Mouse (Mus musculus) CD8-positive naive resting alpha-beta T cell, adult 57 days (primary cell): ENCODE measurements around the gene Rbmxl1. TPM values are rescaled to one million over a fixed set of nuclear protein-coding genes. Genes with fewer than 3 reads are reported as not detected.

ENCODE experiments used
- total RNA-seq: library from RNA; stranded (reverse); gene quantifications from one replicate; pipeline ENCODE4 v1.2.4, GENCODE M21; 2023

The Rbmxl1 gene
- 62.2 TPM for total RNA-seq

DNA sequence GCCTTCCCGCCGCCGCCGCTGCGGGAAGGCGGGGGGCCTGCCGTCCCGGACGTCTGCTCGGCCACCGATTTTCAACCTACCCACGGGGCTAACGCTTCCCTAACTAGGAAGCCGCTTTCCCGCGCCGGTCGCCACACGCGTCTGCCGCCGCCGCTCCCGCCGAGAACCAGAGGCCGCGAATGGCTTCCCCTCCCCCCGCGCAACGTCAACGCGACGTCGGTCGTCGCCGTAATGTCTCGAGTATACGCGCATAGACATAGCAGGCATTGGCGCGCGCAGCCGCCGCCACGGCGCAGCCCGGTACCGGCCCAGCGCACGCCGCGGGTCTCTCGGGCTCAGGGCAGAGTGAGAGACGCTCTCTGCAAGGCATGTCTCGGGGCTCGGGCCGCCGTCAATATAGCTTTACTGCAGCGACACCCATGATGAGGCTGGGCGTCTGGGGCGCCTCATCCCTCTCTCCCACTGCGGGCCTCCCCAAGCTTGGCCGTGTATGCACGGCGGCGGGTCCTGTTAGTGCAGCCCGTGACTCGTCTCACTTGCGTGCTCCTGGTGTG, at the start of gene Rbmxl1:
Gene Rbmxl1 (minus strand): TSS at position 180 of the 554 bp plus-strand sequence.

DNA sequence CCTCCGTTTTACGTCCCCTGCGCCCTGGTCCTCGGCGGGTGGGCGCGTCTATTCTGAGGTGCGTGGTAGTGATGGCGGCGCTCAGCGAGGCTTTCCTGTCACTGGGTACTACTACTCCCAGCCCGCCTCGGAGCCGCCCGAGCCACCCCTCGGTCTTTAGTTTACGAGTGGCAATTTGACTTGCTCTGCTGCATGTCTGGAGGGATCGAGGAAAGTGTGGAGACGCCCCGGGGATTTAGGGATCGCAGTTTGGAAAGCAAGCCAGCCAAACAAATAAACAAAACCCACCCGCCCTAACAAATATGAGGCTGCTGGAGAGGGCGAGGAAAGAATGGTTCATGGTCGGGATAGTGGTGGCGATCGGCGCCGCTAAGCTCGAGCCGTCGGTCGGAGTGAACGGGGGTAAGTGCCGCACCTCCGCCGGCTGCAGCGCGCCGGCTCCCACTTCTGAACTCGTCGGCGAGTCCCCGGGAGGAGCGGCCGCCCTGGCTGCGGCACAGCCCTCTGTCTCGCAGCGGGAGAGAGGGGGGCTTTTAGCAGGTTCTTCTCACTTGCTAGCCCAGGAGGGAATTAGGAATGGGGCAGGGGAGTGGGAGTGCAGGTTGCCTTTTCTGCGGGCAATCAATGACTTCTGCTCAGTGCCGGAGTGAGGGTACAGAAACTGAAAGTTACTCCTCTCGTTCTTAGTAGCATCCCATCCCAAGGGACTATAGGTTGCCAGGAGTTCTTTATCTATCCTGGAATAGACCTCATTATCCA, 754 bp upstream of the Rbmxl1 start, which contains the start of gene Slc10a7:
Gene Slc10a7 (plus strand): TSS at position 74 of the 759 bp plus-strand sequence.

Other genes starting within 250 kb of the Rbmxl1 start
- not detected for gene Pou4f2, start 72.3 kb downstream of the Rbmxl1 start, total RNA-seq
- gene Slc10a7, start 448 bp upstream of the Rbmxl1 start, total RNA-seq, result 28.5 TPM